Mouse (Mus musculus) liver, postnatal 0 days (tissue): ENCODE results near the gene Pde4c. TPM values are rescaled to one million over a fixed set of nuclear protein-coding genes. Genes with fewer than 3 reads are reported as not detected.
A peak's percentile ranks its signal among the peaks of the same experiment; 100 is the strongest.

ENCODE experiments used
- ATAC-seq: fragments of 200-750 bp; cut with Nextera tagmentation; 2 replicates; pipeline ENCODE4 v1.8.0; 2017; ENCODE audit warnings: mild to moderate bottlenecking, moderate library complexity
- DNase-seq: peaks from one replicate; pipeline ENCODE4 v3.0.0-alpha.2; 2016
- H3K27ac ChIP-seq: fragments of 300-500 bp; sonication (generic); 2 replicates; pipeline ENCODE4 v1.5.1; 2014; ENCODE audit warnings: antibody characterized with exemption, moderate library complexity, mild to moderate bottlenecking, low read depth
- H3K27me3 ChIP-seq: fragments of 300-500 bp; sonication (generic); 2 replicates; pipeline ENCODE4 v1.6.1; 2014; ENCODE audit warnings: low read length, control low read depth, mixed read lengths; ENCODE audit not compliant: insufficient read depth
- H3K36me3 ChIP-seq: fragments of 300-500 bp; sonication (generic); replicated peaks from 2 replicates; pipeline ENCODE4 v1.6.1; 2014; ENCODE audit warnings: mild to moderate bottlenecking, control low read depth, low read length, moderate library complexity, mixed read lengths; ENCODE audit not compliant: insufficient read depth
- H3K4me1 ChIP-seq: fragments of 300-500 bp; sonication (generic); 2 replicates; pipeline ENCODE4 v1.6.1; 2014; ENCODE audit warnings: antibody characterized with exemption, mild to moderate bottlenecking, control low read depth; ENCODE audit not compliant: insufficient read depth
- H3K4me2 ChIP-seq: fragments of 300-500 bp; sonication (generic); 2 replicates; pipeline ENCODE4 v1.6.1; 2014; ENCODE audit warnings: low read depth, mild to moderate bottlenecking, low read length, moderate library complexity, mixed read lengths
- H3K4me3 ChIP-seq: fragments of 300-500 bp; sonication (generic); 2 replicates; pipeline ENCODE4 v1.5.1; 2014; ENCODE audit warnings: low read depth, low read length
- H3K9ac ChIP-seq: fragments of 300-500 bp; sonication (generic); replicated peaks from 2 replicates; pipeline ENCODE4 v1.6.1; 2014; ENCODE audit warnings: mild to moderate bottlenecking, moderate library complexity
- H3K9me3 ChIP-seq: fragments of 300-500 bp; sonication (generic); 2 replicates; pipeline ENCODE4 v1.6.1; 2016; ENCODE audit warnings: mild to moderate bottlenecking, control low read depth, low read length, mixed read lengths
- CTCF ChIP-seq: sonication (generic); IDR thresholded peaks from 2 replicates; pipeline ENCODE4 v1.5.1; 2016; ENCODE audit warnings: antibody characterized with exemption, low read depth
- EP300 ChIP-seq: IDR thresholded peaks from 2 replicates; pipeline ENCODE4 v1.6.1; 2016; ENCODE audit warnings: antibody characterized with exemption, low read depth, mild to moderate bottlenecking
- WGBS: fragments of 180-500 bp; shearing (Covaris S2); extraction: QIAGEN DNeasy Blood & Tissue Kit; methylation state at CpG from one replicate; pipeline ENCODE4 v1.1.7; 2014; ENCODE audit not compliant: insufficient replicate concordance; 5-methylcytosine and 5-hydroxymethylcytosine counted together
- polyA plus RNA-seq: library from polyadenylated mRNA; unstranded; fragments of >200 nt; fragmentation: Nextera tagmentation; extraction: Ambion mirVana; gene quantifications from 2 replicates; pipeline ENCODE4 v1.2.1, GENCODE M21; 2015

Gene Pde4c
- polyA plus RNA-seq, 1 experiment from 2014 or later = 1.6 TPM

- peaks cover 26% of the 10 kb centered on the region for H3K4me1 ChIP-seq
- TF ChIP-seq CTCF (peak; percentile 83), EP300 (peak; percentile 61)
- H3K4me3 ChIP-seq = no peak overlapping the region
- 0 out of 2 replicates have a peak, but pooled peaks cover 5% of the 10 kb centered on the region for H3K27me3 ChIP-seq
- peak overlapping the region; percentile 84 for H3K27ac ChIP-seq
- ATAC-seq (no peak), DNase-seq (peak; percentile 84)
- peak overlapping the region; percentile 62; the same call in 1 of the 2 replicates for H3K4me2 ChIP-seq
- peak overlapping the region; percentile 41; the same call in 1 of the 2 replicates for H3K9ac ChIP-seq
- WGBS = 19% methylated on average over 11 of the region's 11 CpGs
- H3K9me3 ChIP-seq = no peaks in the 10 kb centered on the region
- H3K36me3 ChIP-seq = peaks cover 3% of the 10 kb centered on the region; the same call in 1 of the 2 replicates
Observed at GRCm38 (mm10) chr8:70752000-70752764, 28.7 kb downstream of the Pde4c start.

DNA sequence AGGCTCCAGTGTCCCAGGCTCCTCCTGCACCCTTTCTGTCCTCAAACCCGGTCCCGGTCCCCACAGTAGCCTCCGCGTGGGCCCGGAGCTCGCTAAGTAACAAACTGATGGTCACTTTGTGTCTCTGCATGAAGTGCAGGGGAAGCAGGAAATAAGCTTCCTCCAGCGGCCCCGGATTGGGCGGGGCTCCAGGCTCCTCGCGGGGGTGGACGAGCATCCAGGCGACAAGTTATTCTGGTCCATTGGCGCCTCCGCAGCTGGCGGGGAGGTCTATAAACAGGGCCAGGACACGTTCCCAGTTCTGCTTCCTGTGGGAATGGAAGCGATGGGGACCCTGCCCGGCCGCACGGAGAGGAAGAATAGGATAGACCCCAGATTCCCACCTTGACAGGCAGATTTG lies 29.6 kb downstream of the Pde4c start:
- peak overlapping the region; percentile 62 for H3K4me2 ChIP-seq
- 16% methylated on average over 21 of the region's 21 CpGs for WGBS
- H3K9ac ChIP-seq = peak overlapping the region; percentile 41; the same call in 1 of the 2 replicates
- DNase-seq (peak; percentile 76), ATAC-seq (no peak)
- peak overlapping the region; percentile 21 for H3K4me3 ChIP-seq
- H3K27ac ChIP-seq = peak overlapping the region; percentile 84
- no peaks in the 10 kb centered on the region for H3K9me3 ChIP-seq
- peaks cover 5% of the 10 kb centered on the region for H3K36me3 ChIP-seq
- peaks cover 26% of the 10 kb centered on the region for H3K4me1 ChIP-seq
- TF ChIP-seq EP300 (peak; percentile 31; the same call in 1 of the 2 replicates), CTCF (no peak)
- 0 out of 2 replicates have a peak, but pooled peaks cover 5% of the 10 kb centered on the region for H3K27me3 ChIP-seq

- no peak for TF ChIP-seq EP300
- no peak for TF ChIP-seq CTCF
- H3K27me3 ChIP-seq = 0 out of 2 replicates have a peak, but pooled peaks cover under 1% of the 10 kb centered on the region
- H3K9me3 ChIP-seq = no peaks in the 10 kb centered on the region
- H3K36me3 ChIP-seq = peaks cover 11% of the 10 kb centered on the region
- DNase-seq (peak; percentile 95), ATAC-seq (peak; percentile 98)
- peak within 1 kb of the TSS; percentile 77 for H3K9ac ChIP-seq
- H3K4me1 ChIP-seq = peaks cover 29% of the 10 kb centered on the region
- peak within 1 kb of the TSS; percentile 73 for H3K4me3 ChIP-seq
- 6% methylated on average over 37 of the region's 37 CpGs for WGBS
- H3K27ac ChIP-seq = peak within 1 kb of the TSS; percentile 84
- H3K4me2 ChIP-seq = peak within 1 kb of the TSS; percentile 94
Observed at GRCm38 (mm10) chr8:70754043-70754870, 30.7 kb downstream of the Pde4c start, which contains the start of gene Rab3a. Rab3a (plus strand) TSS chr8:70754679.

DNA sequence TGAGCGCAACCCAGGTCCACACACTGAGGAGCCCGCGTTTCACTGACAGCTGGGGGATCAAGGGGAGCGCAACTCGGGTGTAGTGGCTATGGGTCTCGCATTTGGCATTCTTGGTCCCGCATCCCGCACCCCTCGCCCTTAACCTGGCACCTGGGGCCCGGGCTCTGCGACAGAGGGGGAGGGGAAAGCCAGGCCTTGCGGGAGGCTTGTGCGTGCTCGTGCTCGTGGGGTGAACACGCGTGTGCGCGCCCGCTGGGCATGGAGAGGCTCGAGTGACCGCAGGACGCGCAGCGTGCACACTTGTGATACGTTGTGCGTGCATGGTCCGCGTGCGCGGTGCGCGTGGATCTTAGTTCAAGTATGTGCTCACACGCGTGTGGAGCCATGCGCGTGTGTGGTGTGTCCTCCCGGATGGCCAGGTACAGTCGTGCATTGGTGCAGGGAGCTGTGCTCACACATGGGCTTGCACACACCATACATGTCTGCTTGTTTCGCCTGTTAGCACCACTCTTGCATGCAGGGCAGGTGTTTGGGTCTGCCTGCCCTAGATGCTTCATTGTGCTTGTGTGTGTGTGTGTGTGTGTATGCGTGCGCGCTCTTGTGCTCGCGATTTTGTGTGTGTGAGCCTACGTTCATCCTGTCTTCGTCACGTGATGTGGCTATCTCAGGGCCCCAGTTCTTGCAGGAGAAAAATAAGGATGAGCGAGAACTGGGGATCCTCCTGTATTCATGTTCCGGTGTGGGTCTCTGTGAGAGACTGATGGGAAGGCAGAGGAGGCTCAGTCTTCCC lies 31.5 kb downstream of the Pde4c start:
- H3K27ac ChIP-seq = peak overlapping the region; percentile 66
- peak; percentile 68 for DNase-seq
- no peak for TF ChIP-seq EP300
- TF ChIP-seq CTCF = no peak

GRCm38 (mm10) chr8:70755661-70756475 lies 32.3 kb downstream of the Pde4c start:
- 78% methylated on average over 24 of the region's 24 CpGs for WGBS
- peaks cover 11% of the 10 kb centered on the region for H3K36me3 ChIP-seq
- DNase-seq = peak; percentile 14
- H3K4me2 ChIP-seq = peak overlapping the region; percentile 94
- TF ChIP-seq EP300 (no peak), CTCF (no peak)
- H3K27me3 ChIP-seq = no peaks in the 10 kb centered on the region
- H3K4me1 ChIP-seq = peaks cover 38% of the 10 kb centered on the region
- no peak for ATAC-seq
- H3K4me3 ChIP-seq = peak overlapping the region; percentile 73; the same call in 1 of the 2 replicates
- no peaks in the 10 kb centered on the region for H3K9me3 ChIP-seq
- H3K9ac ChIP-seq = no peak overlapping the region
- H3K27ac ChIP-seq = no peak overlapping the region

More for the DNA sequence above, 31.5 kb downstream of the Pde4c start:
- peak overlapping the region; percentile 77 for H3K9ac ChIP-seq
- ATAC-seq = peak; percentile 42
- no peaks in the 10 kb centered on the region for H3K9me3 ChIP-seq
- peaks cover 11% of the 10 kb centered on the region for H3K36me3 ChIP-seq
- no peaks in the 10 kb centered on the region for H3K27me3 ChIP-seq
- H3K4me2 ChIP-seq = peak overlapping the region; percentile 94
- peaks cover 35% of the 10 kb centered on the region for H3K4me1 ChIP-seq
- WGBS = 12% methylated on average over 50 of the region's 50 CpGs
- H3K4me3 ChIP-seq = peak overlapping the region; percentile 73
